Mouse (Mus musculus) bone marrow macrophage, adult 2 months (primary cell): ENCODE results near the gene 1600002K03Rik. TPM values are rescaled to one million over a fixed set of nuclear protein-coding genes. Genes with fewer than 3 reads are reported as not detected.

Source experiments
- H3K27ac ChIP-seq: 2 replicates; pipeline ENCODE4 v1.5.1; 2012; ENCODE audit warnings: low read depth, low read length; ENCODE audit not compliant: insufficient read depth
- H3K4me1 ChIP-seq: 2 replicates; pipeline ENCODE4 v1.6.1; 2012; ENCODE audit warnings: low read length; ENCODE audit not compliant: control insufficient read depth, insufficient read depth
- H3K4me3 ChIP-seq: 2 replicates; pipeline ENCODE4 v1.5.1; 2012; ENCODE audit warnings: mild to moderate bottlenecking, low read length, moderate library complexity; ENCODE audit not compliant: insufficient read depth
- CTCF ChIP-seq: IDR thresholded peaks from 2 replicates; pipeline ENCODE4 v1.5.1; 2012; ENCODE audit warnings: low read depth, mild to moderate bottlenecking, low read length, moderate library complexity
- POLR2A ChIP-seq: IDR thresholded peaks from 2 replicates; pipeline ENCODE4 v1.6.1; 2012; ENCODE audit warnings: mild to moderate bottlenecking, low read depth, low read length, borderline replicate concordance
- polyA plus RNA-seq: library from polyadenylated mRNA; stranded (reverse); fragments of >200 nt; gene quantifications from 2 replicates; pipeline ENCODE4 v1.2.4, GENCODE M21; 2012; ENCODE audit not compliant: missing spikeins, insufficient read depth, insufficient read length

1600002K03Rik gene
- 22.7 and 23.9 TPM in 2 replicates for polyA plus RNA-seq

GRCm38 (mm10) chr10:80172527-80173292 is at the start of gene 1600002K03Rik:
1600002K03Rik (plus strand) TSS chr10:80172944.
- peak within 1 kb of the TSS; percentile 82 for H3K4me3 ChIP-seq
- H3K27ac ChIP-seq = peak within 1 kb of the TSS; percentile 99
- peaks cover 19% of the 10 kb centered on the region for H3K4me1 ChIP-seq
- no peak for TF ChIP-seq CTCF
- TF ChIP-seq POLR2A = no peak

GRCm38 (mm10) chr10:80123932-80124562 is 48.7 kb upstream of the 1600002K03Rik start:
- no peak overlapping the region for H3K27ac ChIP-seq
- no peak overlapping the region for H3K4me3 ChIP-seq
- no peak for TF ChIP-seq CTCF
- TF ChIP-seq POLR2A = no peak
- peaks cover 13% of the 10 kb centered on the region for H3K4me1 ChIP-seq

DNA sequence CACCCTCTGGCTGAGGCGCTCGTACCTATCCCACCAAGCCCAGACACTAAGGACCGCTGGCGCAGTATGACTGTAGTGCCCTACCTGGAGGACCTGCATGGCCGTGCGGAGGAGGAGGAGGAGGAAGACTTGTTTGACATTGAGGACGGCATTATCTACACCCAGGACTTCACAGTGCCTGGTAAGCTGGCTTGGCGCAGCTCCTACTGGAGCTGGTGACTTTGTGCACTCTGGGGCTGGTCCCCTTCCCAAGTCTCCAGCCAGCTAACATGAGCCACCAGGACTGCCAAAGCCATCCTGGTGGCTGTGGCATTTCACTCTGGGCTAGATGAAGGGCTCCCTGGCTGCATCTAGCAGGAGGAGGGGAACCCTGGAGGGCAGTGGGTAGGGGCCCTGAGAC is 44.8 kb upstream of the 1600002K03Rik start:
- Histone ChIP-seq H3K27ac (no peak overlapping the region), H3K4me3 (no peak overlapping the region), H3K4me1 (no peaks in the 10 kb centered on the region; the same call in 1 of the 2 replicates)
- no peak for TF ChIP-seq POLR2A
- TF ChIP-seq CTCF = no peak

DNA sequence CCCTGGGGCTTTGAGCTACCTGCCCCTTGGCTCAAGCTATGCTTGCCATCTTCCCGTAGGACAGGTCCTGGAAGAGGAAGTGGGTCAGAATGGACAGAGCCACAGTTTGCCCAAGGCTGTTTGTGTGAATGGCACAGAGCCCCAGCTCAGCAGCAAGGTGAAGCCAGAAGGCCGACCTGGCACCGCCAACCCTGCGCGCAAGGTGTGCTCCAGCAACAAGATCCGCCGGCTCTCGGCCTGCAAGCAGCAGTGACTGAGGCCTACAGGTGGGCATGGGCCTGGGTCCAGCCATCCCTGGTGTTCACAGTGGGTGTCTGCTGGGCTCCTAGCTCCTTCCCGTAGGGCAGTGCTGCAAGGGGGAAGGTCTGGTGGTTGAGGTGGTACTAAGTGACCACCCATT is 42.9 kb upstream of the 1600002K03Rik start:
- TF ChIP-seq CTCF (no peak), POLR2A (no peak)
- Histone ChIP-seq H3K4me3 (no peak overlapping the region), H3K27ac (no peak overlapping the region), H3K4me1 (peaks cover 2% of the 10 kb centered on the region; the same call in 1 of the 2 replicates)

DNA sequence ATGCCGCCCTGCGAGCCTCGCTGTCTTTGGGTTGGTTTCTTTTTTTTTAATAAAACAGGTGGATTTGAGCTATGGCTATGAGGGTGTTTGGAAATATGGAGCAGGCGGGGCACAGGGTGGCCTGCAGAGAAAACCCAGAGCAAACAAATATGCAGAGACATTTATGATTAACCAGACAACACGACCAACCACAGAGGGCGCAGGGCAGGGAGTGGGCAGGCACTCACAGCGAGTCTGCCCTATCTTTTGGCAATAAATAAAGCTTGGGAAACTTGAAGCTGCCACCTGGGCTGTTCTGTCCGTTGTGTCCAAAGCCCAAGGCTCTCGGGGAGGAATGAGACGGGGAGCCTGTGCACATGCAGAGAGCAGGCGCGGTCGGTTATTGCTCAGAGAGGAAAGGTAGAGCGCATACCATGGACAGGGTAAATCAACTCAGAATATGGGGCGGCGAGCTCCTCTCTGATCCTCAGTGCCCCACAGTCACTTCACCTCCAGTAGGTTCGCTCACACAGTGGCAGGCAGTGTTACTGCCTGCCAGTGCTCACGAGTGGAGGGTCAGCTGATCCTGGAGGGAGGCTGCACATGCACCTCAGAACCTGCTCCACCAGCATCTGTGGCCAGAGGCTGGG is 42.2 kb upstream of the 1600002K03Rik start:
- TF ChIP-seq CTCF = no peak
- no peak for TF ChIP-seq POLR2A
- Histone ChIP-seq H3K4me3 (no peak overlapping the region), H3K4me1 (peaks cover 2% of the 10 kb centered on the region; the same call in 1 of the 2 replicates), H3K27ac (no peak overlapping the region)

- Histone ChIP-seq H3K4me1 (peaks cover 2% of the 10 kb centered on the region; the same call in 1 of the 2 replicates), H3K27ac (no peak overlapping the region), H3K4me3 (no peak overlapping the region)
- no peak for TF ChIP-seq CTCF
- no peak for TF ChIP-seq POLR2A
These were observed 41.3 kb upstream of the 1600002K03Rik start for GRCm38 (mm10) chr10:80131316-80131951.

GRCm38 (mm10) chr10:80131952-80132350 is 40.8 kb upstream of the 1600002K03Rik start:
- Histone ChIP-seq H3K4me1 (peaks cover 2% of the 10 kb centered on the region; the same call in 1 of the 2 replicates), H3K27ac (no peak overlapping the region), H3K4me3 (no peak overlapping the region)
- no peak for TF ChIP-seq POLR2A
- TF ChIP-seq CTCF = no peak

- H3K27ac ChIP-seq = no peak overlapping the region
These were observed 39.4 kb upstream of the 1600002K03Rik start for GRCm38 (mm10) chr10:80133226-80133849.

DNA sequence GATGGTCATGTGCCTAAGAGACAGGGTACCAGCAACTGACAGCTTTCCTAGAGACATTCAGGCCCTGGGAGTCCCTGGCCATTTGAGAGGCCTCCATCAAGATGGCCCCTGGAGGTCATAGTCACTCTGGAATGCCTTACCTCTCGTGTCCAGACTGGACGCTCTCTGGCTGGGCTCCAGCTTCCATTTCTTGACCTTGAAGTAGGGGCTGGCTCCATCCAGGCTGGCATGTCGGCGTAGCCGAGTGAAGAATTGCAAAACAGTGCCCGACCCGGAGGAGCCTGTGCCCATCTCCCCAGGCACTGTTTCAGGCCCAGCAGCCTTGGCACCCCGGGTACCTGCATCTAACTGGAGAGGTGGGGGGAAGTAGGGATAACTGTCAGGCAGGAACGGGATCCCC is 38.3 kb upstream of the 1600002K03Rik start:
- TF ChIP-seq POLR2A (no peak), CTCF (no peak)
- H3K27ac ChIP-seq = no peak overlapping the region
- H3K4me3 ChIP-seq = no peak overlapping the region
- peaks cover 2% of the 10 kb centered on the region; the same call in 1 of the 2 replicates for H3K4me1 ChIP-seq

More at GRCm38 (mm10) chr10:80133226-80133849, 39.4 kb upstream of the 1600002K03Rik start:
- Histone ChIP-seq H3K4me1 (peaks cover 2% of the 10 kb centered on the region; the same call in 1 of the 2 replicates), H3K4me3 (no peak overlapping the region)
- TF ChIP-seq CTCF = no peak
- no peak for TF ChIP-seq POLR2A
